Mouse (Mus musculus) heart, postnatal 0 days (tissue): Measurements from ENCODE around the gene Atp6v1g3. TPM values are rescaled to one million over a fixed set of nuclear protein-coding genes. Genes with fewer than 3 reads are reported as not detected.

Experiments used
- ATAC-seq: fragments of 200-750 bp; cut with Nextera tagmentation; 2 replicates; pipeline ENCODE4 v1.8.0; 2017; ENCODE audit warnings: low read depth, moderate number of reproducible peaks, moderate library complexity; ENCODE audit not compliant: insufficient read depth
- DNase-seq: peaks from one replicate; pipeline ENCODE4 v3.0.0-alpha.2; 2016; ENCODE audit warnings: low spot score
- H3K27ac ChIP-seq: fragments of 300-500 bp; sonication (generic); 2 replicates; pipeline ENCODE4 v1.5.1; 2014; ENCODE audit warnings: low read depth, mild to moderate bottlenecking
- H3K27me3 ChIP-seq: fragments of 300-500 bp; sonication (generic); 2 replicates; pipeline ENCODE4 v1.6.1; 2014; ENCODE audit warnings: low read length, mixed read lengths; ENCODE audit not compliant: control insufficient read depth, insufficient read depth
- H3K36me3 ChIP-seq: fragments of 300-500 bp; sonication (generic); replicated peaks from 2 replicates; pipeline ENCODE4 v1.6.1; 2014; ENCODE audit warnings: low read length, mixed read lengths; ENCODE audit not compliant: control insufficient read depth, insufficient read depth
- H3K4me1 ChIP-seq: fragments of 300-500 bp; sonication (generic); 2 replicates; pipeline ENCODE4 v1.6.1; 2014; ENCODE audit warnings: antibody characterized with exemption; ENCODE audit not compliant: control insufficient read depth, insufficient read depth
- H3K4me2 ChIP-seq: fragments of 300-500 bp; sonication (generic); 2 replicates; pipeline ENCODE4 v1.6.1; 2014; ENCODE audit warnings: low read depth, mild to moderate bottlenecking, low read length, moderate library complexity
- H3K4me3 ChIP-seq: fragments of 300-500 bp; sonication (generic); 2 replicates; pipeline ENCODE4 v1.5.1; 2014; ENCODE audit warnings: low read depth, low read length
- H3K9ac ChIP-seq: fragments of 300-500 bp; sonication (generic); replicated peaks from 2 replicates; pipeline ENCODE4 v1.6.1; 2014; ENCODE audit warnings: low read depth, low read length, mixed read lengths
- H3K9me3 ChIP-seq: fragments of 300-500 bp; sonication (generic); replicated peaks from 2 replicates; pipeline ENCODE4 v1.6.1; 2016; ENCODE audit warnings: low read length; ENCODE audit not compliant: control insufficient read depth
- CTCF ChIP-seq: IDR thresholded peaks from 2 replicates; pipeline ENCODE4 v1.5.1; 2016; ENCODE audit warnings: antibody characterized with exemption, control low read depth, low read depth
- EP300 ChIP-seq: IDR thresholded peaks from 2 replicates; pipeline ENCODE4 v1.6.1; 2016; ENCODE audit warnings: antibody characterized with exemption, low read depth
- WGBS: fragments of 180-500 bp; shearing (Covaris S2); extraction: QIAGEN DNeasy Blood & Tissue Kit; methylation state at CpG from one replicate; pipeline ENCODE4 v1.1.7; 2014; 5-methylcytosine and 5-hydroxymethylcytosine counted together
- polyA plus RNA-seq: library from polyadenylated mRNA; unstranded; fragments of >200 nt; fragmentation: Nextera tagmentation; extraction: Ambion mirVana; gene quantifications from 2 replicates; pipeline ENCODE4 v1.2.1, GENCODE M21; 2015
- total RNA-seq: library from RNA; depleted of rRNA; stranded (reverse); fragments of >200 nt; gene quantifications from 2 replicates; pipeline ENCODE4 v1.2.3, GENCODE M21; 2014; ENCODE audit warnings: low replicate concordance

Gene Atp6v1g3
- total and polyA plus RNA-seq, 2 experiments from 2014 or later, result not detected

DNA sequence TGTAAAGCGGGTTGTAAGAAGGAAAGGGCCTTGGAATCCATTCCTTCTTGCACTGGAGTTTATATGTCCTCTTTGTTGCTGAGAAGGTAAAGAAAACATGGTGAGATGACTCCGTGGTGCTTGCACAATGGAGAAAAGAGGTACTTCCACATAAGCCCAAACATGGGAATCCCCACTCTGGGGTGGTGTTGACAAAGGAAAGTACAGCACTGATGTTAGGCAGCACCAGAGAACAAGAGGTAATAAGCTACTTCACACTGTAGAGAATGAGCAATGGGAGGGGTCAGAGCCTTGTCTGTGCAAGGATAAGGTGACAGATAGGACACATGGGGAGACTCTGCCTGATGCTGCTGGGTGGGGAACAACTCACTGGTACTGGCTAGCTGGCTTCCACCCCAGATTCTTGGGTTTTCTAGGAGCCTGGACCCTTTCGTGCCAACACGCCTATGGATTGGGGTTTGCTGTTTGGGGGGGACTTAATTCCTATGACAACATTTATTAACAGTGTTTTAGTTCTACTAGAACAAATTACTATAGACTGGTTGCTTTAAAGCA lies 49.6 kb downstream of the Atp6v1g3 start:
- ATAC-seq (no peak), DNase-seq (no peak)
- Histone ChIP-seq H3K27me3 (no peaks in the 10 kb centered on the region), H3K4me3 (no peak overlapping the region), H3K4me2 (no peak overlapping the region), H3K27ac (no peak overlapping the region), H3K9me3 (no peaks in the 10 kb centered on the region), H3K36me3 (no peaks in the 10 kb centered on the region), H3K4me1 (no peaks in the 10 kb centered on the region), H3K9ac (no peak overlapping the region)
- TF ChIP-seq CTCF (no peak), EP300 (no peak)
- WGBS, result 78% methylated on average over 4 of the region's 4 CpGs

DNA sequence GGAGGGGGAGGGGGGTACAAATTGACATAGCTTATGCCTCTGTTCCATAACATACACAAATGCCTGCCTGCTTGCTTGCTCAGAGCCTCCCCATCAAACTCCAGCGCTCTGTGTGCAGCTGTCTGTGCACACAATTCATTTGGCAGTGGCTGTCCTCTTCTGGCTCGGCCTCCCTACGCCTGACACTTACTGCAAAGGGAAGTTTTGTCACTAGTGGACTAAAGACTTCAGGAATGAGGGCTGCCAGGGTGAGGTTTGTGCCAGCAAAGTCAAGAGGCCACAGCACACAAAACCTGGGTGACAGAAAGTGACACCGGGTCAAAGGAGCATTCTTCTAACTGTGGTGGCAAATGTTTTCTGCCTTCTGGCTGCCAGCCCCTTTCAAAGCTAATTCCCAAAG lies 52.6 kb downstream of the Atp6v1g3 start:
- H3K4me3 ChIP-seq, result no peak overlapping the region
- no peak overlapping the region for H3K9ac ChIP-seq
- H3K4me1 ChIP-seq, result no peaks in the 10 kb centered on the region
- H3K36me3 ChIP-seq, result no peaks in the 10 kb centered on the region
- ATAC-seq (no peak), DNase-seq (no peak)
- no peak overlapping the region for H3K27ac ChIP-seq
- 58% methylated on average over 4 of the region's 4 CpGs for WGBS
- no peak for TF ChIP-seq EP300
- TF ChIP-seq CTCF, result no peak
- no peaks in the 10 kb centered on the region for H3K27me3 ChIP-seq
- no peaks in the 10 kb centered on the region for H3K9me3 ChIP-seq
- H3K4me2 ChIP-seq, result no peak overlapping the region

DNA sequence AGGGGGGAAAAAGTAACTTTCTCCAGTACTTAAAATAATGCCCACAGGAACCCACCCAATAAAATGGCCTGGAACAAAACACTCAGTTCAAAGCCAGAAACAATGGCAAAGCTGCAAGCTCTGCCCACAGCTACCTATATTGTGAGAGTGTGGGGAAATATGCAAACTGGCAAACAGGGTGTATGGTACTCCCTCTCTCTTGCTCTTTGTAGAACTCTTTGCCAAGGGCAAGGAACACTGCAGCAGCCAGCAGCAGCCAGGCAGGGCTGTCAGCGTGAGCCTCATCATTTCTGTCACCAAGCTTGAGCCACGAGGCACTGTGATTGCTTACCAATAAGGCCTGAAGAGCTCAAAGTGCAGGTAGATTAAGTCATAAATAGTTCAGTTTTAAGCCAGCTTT lies 53.0 kb downstream of the Atp6v1g3 start:
- 57% methylated on average over 2 of the region's 2 CpGs for WGBS
- DNase-seq, result no peak
- Histone ChIP-seq H3K36me3 (no peaks in the 10 kb centered on the region), H3K27me3 (no peaks in the 10 kb centered on the region), H3K4me3 (no peak overlapping the region), H3K4me2 (no peak overlapping the region), H3K9ac (no peak overlapping the region), H3K9me3 (no peaks in the 10 kb centered on the region), H3K27ac (no peak overlapping the region), H3K4me1 (no peaks in the 10 kb centered on the region)
- no peak for ATAC-seq
- TF ChIP-seq EP300 (no peak), CTCF (no peak)

- TF ChIP-seq CTCF, result no peak
- no peak for TF ChIP-seq EP300
- Histone ChIP-seq H3K4me1 (no peaks in the 10 kb centered on the region), H3K4me3 (no peak overlapping the region), H3K36me3 (no peaks in the 10 kb centered on the region), H3K27me3 (no peaks in the 10 kb centered on the region), H3K9me3 (no peaks in the 10 kb centered on the region), H3K9ac (no peak overlapping the region), H3K27ac (no peak overlapping the region), H3K4me2 (peak overlapping the region; percentile 48)
- ATAC-seq, result no peak
- 53% methylated on average over 18 of the region's 18 CpGs for WGBS
- DNase-seq, result no peak
These were observed 54.1 kb downstream of the Atp6v1g3 start for GRCm38 (mm10) chr1:138327466-138328245.

DNA sequence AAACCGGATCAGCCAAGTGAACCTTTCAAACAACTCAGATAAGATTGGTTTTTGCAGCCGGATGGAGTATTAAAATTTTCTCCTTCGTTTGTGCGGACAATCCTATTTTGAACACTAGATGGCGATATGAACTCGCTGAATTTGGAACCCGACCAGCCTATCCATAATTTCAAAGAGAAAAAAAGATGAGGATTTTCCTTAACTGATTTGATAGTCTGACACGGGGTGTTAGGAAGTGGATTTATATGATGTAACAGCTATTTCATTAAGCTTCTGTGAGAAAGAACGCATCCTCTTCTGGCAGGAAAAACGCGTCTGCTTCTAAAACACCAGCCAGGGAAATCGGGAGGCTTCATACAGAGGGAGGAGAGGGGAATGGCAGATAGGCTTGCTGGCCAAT lies 54.8 kb downstream of the Atp6v1g3 start:
- peak overlapping the region; percentile 16; the same call in 1 of the 2 replicates for H3K4me3 ChIP-seq
- H3K27me3 ChIP-seq, result no peaks in the 10 kb centered on the region
- H3K9ac ChIP-seq, result no peak overlapping the region
- TF ChIP-seq EP300, result no peak
- TF ChIP-seq CTCF, result peak; percentile 64
- no peaks in the 10 kb centered on the region for H3K36me3 ChIP-seq
- ATAC-seq, result no peak
- peak; percentile 61 for DNase-seq
- H3K27ac ChIP-seq, result no peak overlapping the region
- H3K4me2 ChIP-seq, result peak overlapping the region; percentile 48
- H3K9me3 ChIP-seq, result no peaks in the 10 kb centered on the region
- H3K4me1 ChIP-seq, result no peaks in the 10 kb centered on the region
- WGBS, result 10% methylated on average over 12 of the region's 12 CpGs

DNA sequence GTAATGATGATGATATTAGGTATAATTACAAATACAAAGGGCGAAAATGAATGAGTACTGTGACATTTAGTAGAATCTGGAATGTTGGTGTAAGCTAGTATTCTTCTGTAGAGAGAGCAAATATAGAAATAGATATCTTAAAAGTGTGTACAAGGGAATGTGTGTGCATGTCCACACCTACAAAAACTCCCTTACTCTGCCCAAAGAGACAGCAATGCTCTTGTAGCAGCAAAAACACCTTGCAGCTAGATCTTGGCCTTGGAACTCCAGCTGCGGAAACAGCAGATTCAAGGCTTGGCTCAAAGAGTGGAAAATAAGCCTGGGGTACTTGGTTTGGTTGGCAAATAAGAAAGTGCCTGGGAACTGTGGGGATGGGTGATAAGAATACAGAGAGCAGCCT lies 57.0 kb downstream of the Atp6v1g3 start:
- TF ChIP-seq CTCF (no peak), EP300 (no peak)
- Histone ChIP-seq H3K27ac (no peak overlapping the region), H3K4me1 (no peaks in the 10 kb centered on the region), H3K36me3 (no peaks in the 10 kb centered on the region), H3K9ac (no peak overlapping the region), H3K9me3 (no peaks in the 10 kb centered on the region), H3K27me3 (no peaks in the 10 kb centered on the region), H3K4me3 (no peak overlapping the region), H3K4me2 (no peak overlapping the region)
- ATAC-seq, result no peak
- no peak for DNase-seq
- WGBS, result 80% methylated on average over 2 of the region's 2 CpGs
